Mouse (Mus musculus) liver, embryonic 14.5 days (tissue): Measurements from ENCODE around the gene Sec16b. TPM values are rescaled to one million over a fixed set of nuclear protein-coding genes. Genes with fewer than 3 reads are reported as not detected.
A peak's percentile ranks its signal among the peaks of the same experiment; 100 is the strongest.

Experiments used
- ATAC-seq: fragments of 200-750 bp; cut with Nextera tagmentation; 2 replicates; pipeline ENCODE4 v1.8.0; 2017; ENCODE audit warnings: moderate number of reproducible peaks, mild to moderate bottlenecking, moderate library complexity; ENCODE audit not compliant: insufficient read depth
- DNase-seq, 3 experiments: peaks; one replicate each; pipeline ENCODE4 v3.0.0-alpha.2; 2012 to 2013; ENCODE audit warnings: low read depth in 3 of 3, low spot score in 3 of 3
- H3K27ac ChIP-seq: fragments of 300-500 bp; sonication (generic); 2 replicates; pipeline ENCODE4 v1.5.1; 2014; ENCODE audit warnings: moderate library complexity, mild to moderate bottlenecking, control low read depth, inconsistent platforms
- H3K27me3 ChIP-seq: fragments of 300-500 bp; sonication (generic); 2 replicates; pipeline ENCODE4 v1.6.1; 2014; ENCODE audit warnings: mild to moderate bottlenecking, low read length, moderate library complexity; ENCODE audit not compliant: control insufficient read depth, insufficient read depth
- H3K36me3 ChIP-seq: fragments of 300-500 bp; sonication (generic); replicated peaks from 2 replicates; pipeline ENCODE4 v1.6.1; 2014; ENCODE audit warnings: low read depth; ENCODE audit not compliant: control insufficient read depth, insufficient read depth
- H3K4me1 ChIP-seq, 2 experiments: fragments of 200-500 bp in 1 of 2; fragments of 300-500 bp in 1 of 2; sonication (generic) in 1 of 2; replicated peaks; 2 replicates each; pipeline ENCODE4 v1.6.1; 2012 to 2014; ENCODE audit warnings: antibody characterized with exemption in 1 of 2, inconsistent platforms in 1 of 2, low read length in 1 of 2; ENCODE audit not compliant: control insufficient read depth in 2 of 2, insufficient read depth in 2 of 2
- H3K4me2 ChIP-seq: fragments of 300-500 bp; sonication (generic); 2 replicates; pipeline ENCODE4 v1.6.1; 2014; ENCODE audit warnings: low read depth, mild to moderate bottlenecking, control low read depth, moderate library complexity
- H3K4me3 ChIP-seq, 2 experiments: fragments of 200-500 bp in 1 of 2; fragments of 300-500 bp in 1 of 2; sonication (generic) in 1 of 2; 2 replicates each; pipeline ENCODE4 v1.5.1; 2012 to 2014; ENCODE audit warnings: low read depth in 2 of 2, low read length in 2 of 2, mild to moderate bottlenecking in 2 of 2, control low read depth in 1 of 2, inconsistent platforms in 1 of 2, moderate library complexity in 1 of 2; ENCODE audit not compliant: insufficient read depth in 1 of 2
- H3K9ac ChIP-seq: fragments of 300-500 bp; sonication (generic); replicated peaks from 2 replicates; pipeline ENCODE4 v1.6.1; 2014; ENCODE audit warnings: mild to moderate bottlenecking, control low read depth, moderate library complexity
- H3K9me3 ChIP-seq: fragments of 300-500 bp; sonication (generic); 2 replicates; pipeline ENCODE4 v1.6.1; 2016; ENCODE audit warnings: low read length, mixed read lengths; ENCODE audit not compliant: control insufficient read depth
- CTCF ChIP-seq: IDR thresholded peaks from 2 replicates; pipeline ENCODE4 v1.5.1; 2016; ENCODE audit warnings: antibody characterized with exemption, low read depth, control low read depth
- EP300 ChIP-seq: IDR thresholded peaks from 2 replicates; pipeline ENCODE4 v1.6.1; 2016; ENCODE audit warnings: antibody characterized with exemption, low read depth
- WGBS: fragments of 180-500 bp; shearing (Covaris S2); extraction: QIAGEN DNeasy Blood & Tissue Kit; methylation state at CpG from one replicate; pipeline ENCODE4 v1.1.7; 2014; ENCODE audit not compliant: insufficient replicate concordance; 5-methylcytosine and 5-hydroxymethylcytosine counted together
- polyA plus RNA-seq, 2 experiments: library from polyadenylated mRNA; depleted of rRNA in 1 of 2; stranded (reverse) in 1 of 2; unstranded in 1 of 2; fragments of >200 nt; fragmentation: Nextera tagmentation in 1 of 2; extraction: Ambion mirVana in 1 of 2; gene quantifications; 2 replicates each; pipeline versions ENCODE4 v1.2.1 to v1.2.3; 2012 to 2014

Gene Sec16b
- polyA plus RNA-seq, 2 experiments: 3.0 to 5.1 TPM

- WGBS: 58% methylated on average over 8 of the region's 8 CpGs
- Histone ChIP-seq H3K9ac (no peak overlapping the region), H3K9me3 (no peaks in the 10 kb centered on the region), H3K27ac (no peak overlapping the region), H3K36me3 (no peaks in the 10 kb centered on the region), H3K4me3 (no peak overlapping the region), H3K27me3 (no peaks in the 10 kb centered on the region), H3K4me2 (no peak overlapping the region), H3K4me1 (no peaks in the 10 kb centered on the region)
- no peak for TF ChIP-seq EP300
- no peak for TF ChIP-seq CTCF
- no peak for ATAC-seq
- no peak for DNase-seq
Measured at GRCm38 (mm10) chr1:157474865-157475264, 31.7 kb upstream of the Sec16b start.

GRCm38 (mm10) chr1:157476231-157476630 is 30.3 kb upstream of the Sec16b start:
- TF ChIP-seq EP300 (no peak), CTCF (no peak)
- Histone ChIP-seq H3K4me1 (0 out of 4 replicates have a peak, but pooled peaks cover 0 to 3% of the 10 kb centered on the region in 2 experiments), H3K27ac (no peak overlapping the region), H3K4me2 (no peak overlapping the region), H3K36me3 (no peaks in the 10 kb centered on the region), H3K9ac (no peak overlapping the region), H3K4me3 (no peak overlapping the region), H3K9me3 (no peaks in the 10 kb centered on the region), H3K27me3 (no peaks in the 10 kb centered on the region)
- DNase-seq (no peak), ATAC-seq (no peak)
- 55% methylated on average over 2 of the region's 2 CpGs for WGBS

- ATAC-seq: no peak
- 31% methylated on average over 9 of the region's 9 CpGs for WGBS
- no peak for TF ChIP-seq EP300
- TF ChIP-seq CTCF: no peak
- Histone ChIP-seq H3K9ac (no peak overlapping the region), H3K4me3 (no peak overlapping the region), H3K36me3 (no peaks in the 10 kb centered on the region), H3K4me2 (no peak overlapping the region), H3K9me3 (no peaks in the 10 kb centered on the region), H3K27me3 (no peaks in the 10 kb centered on the region), H3K4me1 (peaks cover 0 to 6% of the 10 kb centered on the region in 2 experiments; a peak in 1 of 4 replicates), H3K27ac (no peak overlapping the region)
- DNase-seq: no peak
Measured at GRCm38 (mm10) chr1:157480090-157480489, 26.4 kb upstream of the Sec16b start.

GRCm38 (mm10) chr1:157480901-157481300 is 25.6 kb upstream of the Sec16b start:
- no peak for ATAC-seq
- H3K36me3 ChIP-seq: no peaks in the 10 kb centered on the region
- H3K4me3 ChIP-seq: no peak overlapping the region
- TF ChIP-seq EP300 (no peak), CTCF (no peak)
- WGBS: 56% methylated on average over 3 of the region's 3 CpGs
- no peaks in the 10 kb centered on the region for H3K9me3 ChIP-seq
- H3K4me1 ChIP-seq: peaks cover 0 to 6% of the 10 kb centered on the region in 2 experiments; a peak in 1 of 4 replicates
- no peak overlapping the region for H3K27ac ChIP-seq
- DNase-seq: no peak
- no peaks in the 10 kb centered on the region for H3K27me3 ChIP-seq
- H3K9ac ChIP-seq: no peak overlapping the region
- no peak overlapping the region for H3K4me2 ChIP-seq

GRCm38 (mm10) chr1:157481666-157482065 is 24.9 kb upstream of the Sec16b start:
- Histone ChIP-seq H3K27ac (no peak overlapping the region), H3K4me2 (no peak overlapping the region), H3K4me3 (no peak overlapping the region), H3K4me1 (peaks cover 0 to 6% of the 10 kb centered on the region in 2 experiments; a peak in 1 of 4 replicates), H3K9me3 (no peaks in the 10 kb centered on the region), H3K27me3 (no peaks in the 10 kb centered on the region), H3K36me3 (no peaks in the 10 kb centered on the region), H3K9ac (no peak overlapping the region)
- WGBS: 51% methylated on average over 6 of the region's 6 CpGs
- DNase-seq (no peak), ATAC-seq (peak; percentile 35; the same call in 1 of the 2 replicates)
- TF ChIP-seq CTCF: no peak
- TF ChIP-seq EP300: no peak
